Mouse (Mus musculus): ENCODE measurements at regions not wholly inside any gene's neighbourhood (a gene's known extent, or its start where the extent isn't known, plus 50 kb on each side); places are given as distances from the start of the nearest gene placed in this dataset.

- no peak for TF ChIP-seq CTCF (IDR thresholded peaks at IDR 0.05)
- no peak for TF ChIP-seq EP300 (IDR thresholded peaks at IDR 0.05)
These were observed 118.4 kb downstream of the Cryba4 start for GRCm38 (mm10) chr5:112133688-112134573.
